Mouse (Mus musculus) neural tube, embryonic 15.5 days (tissue): Measurements from ENCODE around the gene Notch1. TPM values are rescaled to one million over a fixed set of nuclear protein-coding genes. Genes with fewer than 3 reads are reported as not detected.
A peak's percentile ranks its signal among the peaks of the same experiment; 100 is the strongest.

Source experiments
- ATAC-seq: fragments of 200-750 bp; cut with Nextera tagmentation; 2 replicates; pipeline ENCODE4 v1.8.0; 2017; ENCODE audit warnings: mild to moderate bottlenecking, moderate TSS enrichment, moderate library complexity; ENCODE audit not compliant: low FRiP score
- H3K27ac ChIP-seq: fragments of 300-500 bp; sonication (generic); replicated peaks from 2 replicates; pipeline ENCODE4 v1.5.1; 2015; ENCODE audit warnings: mild to moderate bottlenecking, inconsistent platforms
- H3K27me3 ChIP-seq: fragments of 300-500 bp; sonication (generic); replicated peaks from 2 replicates; pipeline ENCODE4 v1.6.1; 2015; ENCODE audit warnings: inconsistent platforms
- H3K36me3 ChIP-seq: fragments of 300-500 bp; sonication (generic); 2 replicates; pipeline ENCODE4 v1.6.1; 2015; ENCODE audit warnings: inconsistent platforms
- H3K4me1 ChIP-seq: fragments of 300-500 bp; sonication (generic); 2 replicates; pipeline ENCODE4 v1.6.1; 2015; ENCODE audit warnings: inconsistent platforms
- H3K4me2 ChIP-seq: fragments of 300-500 bp; sonication (generic); 2 replicates; pipeline ENCODE4 v1.6.1; 2015; ENCODE audit warnings: inconsistent platforms, mild to moderate bottlenecking, moderate library complexity
- H3K4me3 ChIP-seq: fragments of 300-500 bp; sonication (generic); replicated peaks from 2 replicates; pipeline ENCODE4 v1.5.1; 2015; ENCODE audit warnings: mild to moderate bottlenecking, inconsistent platforms
- H3K9ac ChIP-seq: fragments of 300-500 bp; sonication (generic); replicated peaks from 2 replicates; pipeline ENCODE4 v1.6.1; 2015; ENCODE audit warnings: mild to moderate bottlenecking, inconsistent platforms
- H3K9me3 ChIP-seq: fragments of 300-500 bp; sonication (generic); replicated peaks from 2 replicates; pipeline ENCODE4 v1.6.1; 2016; ENCODE audit warnings: inconsistent platforms
- WGBS: fragments of 180-500 bp; shearing (Covaris S2); methylation state at CpG from one replicate; pipeline ENCODE4 v1.1.7; 2015; ENCODE audit warnings: mixed read lengths; 5-methylcytosine and 5-hydroxymethylcytosine counted together
- polyA plus RNA-seq: library from polyadenylated mRNA; unstranded; fragments of >200 nt; fragmentation: Nextera tagmentation; extraction: Ambion mirVana; gene quantifications from 2 replicates; pipeline ENCODE4 v1.2.1, GENCODE M21; 2015

The Notch1 gene
- polyA plus RNA-seq, 1 experiment from 2014 or later = 11.7 TPM

GRCm38 (mm10) chr2:26529881-26530280 lies 13.4 kb upstream of the Notch1 start:
- H3K9ac ChIP-seq = no peak overlapping the region
- 73% methylated on average over 3 of the region's 3 CpGs for WGBS
- no peaks in the 10 kb centered on the region for H3K9me3 ChIP-seq
- H3K36me3 ChIP-seq = no peaks in the 10 kb centered on the region
- no peak overlapping the region for H3K4me2 ChIP-seq
- no peak for ATAC-seq
- H3K4me1 ChIP-seq = peaks cover 36% of the 10 kb centered on the region
- H3K4me3 ChIP-seq = no peak overlapping the region
- no peaks in the 10 kb centered on the region for H3K27me3 ChIP-seq
- no peak overlapping the region for H3K27ac ChIP-seq

GRCm38 (mm10) chr2:26529221-26529805 lies 12.8 kb upstream of the Notch1 start:
- Histone ChIP-seq H3K4me2 (no peak overlapping the region), H3K9me3 (no peaks in the 10 kb centered on the region), H3K4me1 (peaks cover 30% of the 10 kb centered on the region), H3K27me3 (no peaks in the 10 kb centered on the region), H3K36me3 (no peaks in the 10 kb centered on the region), H3K9ac (no peak overlapping the region), H3K4me3 (no peak overlapping the region), H3K27ac (no peak overlapping the region)
- ATAC-seq = no peak
- 54% methylated on average over 4 of the region's 4 CpGs for WGBS

DNA sequence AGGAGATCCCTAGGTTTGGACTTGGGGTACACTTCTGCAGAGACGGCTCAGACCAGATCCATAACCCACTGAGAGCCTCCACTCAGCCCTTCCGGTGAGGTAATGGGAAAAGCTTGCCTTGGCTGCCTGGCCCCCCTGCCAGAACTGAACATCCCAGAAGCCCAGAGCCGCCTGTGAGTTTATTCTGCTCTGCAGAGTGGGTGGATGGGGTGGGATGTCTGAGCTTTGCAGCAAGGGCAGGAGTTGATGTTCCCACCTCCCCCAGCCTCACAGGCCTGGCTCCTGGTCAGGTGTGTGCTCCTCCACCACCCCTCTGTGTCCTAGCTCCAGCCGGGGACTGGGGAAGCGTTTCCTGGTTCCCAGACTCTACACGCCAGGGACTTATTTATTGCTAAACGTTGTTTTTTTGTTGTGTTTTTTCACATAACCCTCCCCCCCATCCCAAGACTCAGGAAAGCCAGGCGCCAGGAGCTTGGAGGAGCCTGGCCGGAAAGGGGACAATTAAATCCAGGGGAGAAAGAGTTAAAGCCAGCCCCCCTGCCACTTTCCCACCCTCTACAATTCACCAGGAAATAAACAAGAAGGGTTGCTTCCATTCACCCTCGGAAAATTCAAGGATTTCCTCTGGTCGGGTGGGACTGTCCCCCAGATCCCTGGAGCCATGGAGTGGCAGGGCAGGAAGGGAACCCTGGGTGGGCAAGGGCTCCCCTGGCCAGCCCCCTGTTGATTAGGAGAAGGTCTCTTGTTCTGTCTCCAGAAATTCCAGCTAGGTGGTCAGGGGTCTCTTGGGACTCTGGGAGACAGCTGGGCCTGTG lies 10.2 kb upstream of the Notch1 start:
- Histone ChIP-seq H3K4me1 (peaks cover 17% of the 10 kb centered on the region; the same call in 1 of the 2 replicates), H3K27me3 (no peaks in the 10 kb centered on the region), H3K4me2 (no peak overlapping the region), H3K36me3 (no peaks in the 10 kb centered on the region), H3K9me3 (no peaks in the 10 kb centered on the region), H3K9ac (no peak overlapping the region), H3K4me3 (no peak overlapping the region), H3K27ac (peak overlapping the region; percentile 43; the same call in 1 of the 2 replicates)
- ATAC-seq = no peak
- 49% methylated on average over 11 of the region's 11 CpGs for WGBS

GRCm38 (mm10) chr2:26525355-26526018 lies 9.0 kb upstream of the Notch1 start:
- Histone ChIP-seq H3K4me3 (no peak overlapping the region), H3K9ac (no peak overlapping the region), H3K4me2 (no peak overlapping the region), H3K27me3 (no peaks in the 10 kb centered on the region), H3K36me3 (no peaks in the 10 kb centered on the region), H3K9me3 (no peaks in the 10 kb centered on the region), H3K4me1 (peaks cover 17% of the 10 kb centered on the region; the same call in 1 of the 2 replicates), H3K27ac (peak overlapping the region; percentile 45; the same call in 1 of the 2 replicates)
- WGBS = 54% methylated on average over 9 of the region's 9 CpGs
- ATAC-seq = no peak

- no peaks in the 10 kb centered on the region for H3K9me3 ChIP-seq
- no peaks in the 10 kb centered on the region for H3K27me3 ChIP-seq
- no peak overlapping the region for H3K27ac ChIP-seq
- no peak overlapping the region for H3K4me3 ChIP-seq
- WGBS = 89% methylated on average over 4 of the region's 4 CpGs
- no peak overlapping the region for H3K4me2 ChIP-seq
- H3K4me1 ChIP-seq = peaks cover 16% of the 10 kb centered on the region; the same call in 1 of the 2 replicates
- no peak overlapping the region for H3K9ac ChIP-seq
- no peak for ATAC-seq
- H3K36me3 ChIP-seq = no peaks in the 10 kb centered on the region
These were observed 5.9 kb upstream of the Notch1 start for GRCm38 (mm10) chr2:26522327-26522726.

- Histone ChIP-seq H3K4me1 (peaks cover 23% of the 10 kb centered on the region), H3K27ac (no peak overlapping the region), H3K9me3 (no peaks in the 10 kb centered on the region), H3K4me3 (no peak overlapping the region), H3K36me3 (no peaks in the 10 kb centered on the region), H3K4me2 (no peak overlapping the region), H3K9ac (no peak overlapping the region), H3K27me3 (no peaks in the 10 kb centered on the region)
- ATAC-seq = no peak
- 89% methylated on average over 6 of the region's 6 CpGs for WGBS
These were observed 3.3 kb upstream of the Notch1 start for GRCm38 (mm10) chr2:26519753-26520152.

DNA sequence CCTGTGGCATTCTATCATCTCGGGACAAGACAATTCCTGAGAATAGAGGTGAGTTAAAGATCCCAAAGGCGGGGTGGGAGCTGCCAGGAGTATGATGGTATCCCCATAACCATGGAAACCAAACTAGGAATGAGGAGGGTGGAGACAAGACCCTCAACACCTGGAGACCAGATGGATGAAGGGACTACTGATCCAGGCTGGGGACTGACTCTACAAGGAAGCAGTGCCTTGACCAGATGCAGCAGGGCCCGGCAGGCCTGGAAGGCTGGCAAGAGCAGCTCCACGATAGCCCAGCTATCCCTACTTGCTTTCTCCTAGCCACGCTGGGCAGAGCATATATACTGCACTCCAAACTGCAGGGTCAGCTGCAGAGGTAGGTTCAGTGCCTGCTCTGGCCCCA lies 524 bp upstream of the Notch1 start:
- Histone ChIP-seq H3K9ac (no peak overlapping the region), H3K4me3 (no peak overlapping the region), H3K4me1 (peaks cover 23% of the 10 kb centered on the region), H3K4me2 (no peak overlapping the region), H3K9me3 (no peaks in the 10 kb centered on the region), H3K27ac (peak overlapping the region; percentile 62; the same call in 1 of the 2 replicates), H3K36me3 (no peaks in the 10 kb centered on the region), H3K27me3 (no peaks in the 10 kb centered on the region)
- WGBS = 80% methylated on average over 5 of the region's 5 CpGs
- no peak for ATAC-seq

DNA sequence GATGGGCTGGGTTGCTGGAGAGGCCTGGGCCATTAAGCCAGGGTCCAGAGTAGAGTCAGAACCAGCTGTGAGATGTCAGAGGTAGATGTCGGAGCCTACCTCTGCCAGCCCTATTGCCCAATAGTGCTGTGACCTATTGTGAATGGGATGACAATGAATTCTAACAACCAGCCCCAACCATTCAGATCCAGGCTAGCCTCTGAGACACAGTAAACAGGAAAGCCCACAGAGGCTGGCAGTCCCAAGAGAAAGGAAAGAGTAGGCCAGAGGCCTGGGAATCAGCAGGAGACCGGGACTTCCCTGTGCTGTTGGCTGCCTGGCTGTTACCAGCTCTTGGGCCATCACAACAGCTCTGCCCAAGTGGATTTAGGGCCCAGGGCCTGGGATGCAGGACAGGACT lies 1.1 kb downstream of the Notch1 start:
- H3K4me1 ChIP-seq = peaks cover 23% of the 10 kb centered on the region
- ATAC-seq = no peak
- H3K4me2 ChIP-seq = no peak overlapping the region
- no peaks in the 10 kb centered on the region for H3K27me3 ChIP-seq
- H3K36me3 ChIP-seq = no peaks in the 10 kb centered on the region
- H3K9ac ChIP-seq = no peak overlapping the region
- no peaks in the 10 kb centered on the region for H3K9me3 ChIP-seq
- H3K27ac ChIP-seq = peak overlapping the region; percentile 62
- 68% methylated on average over 2 of the region's 2 CpGs for WGBS
- no peak overlapping the region for H3K4me3 ChIP-seq

GRCm38 (mm10) chr2:26513105-26513745 lies 3.2 kb downstream of the Notch1 start:
- 91% methylated on average over 4 of the region's 4 CpGs for WGBS
- H3K4me1 ChIP-seq = peaks cover 26% of the 10 kb centered on the region
- ATAC-seq = no peak
- H3K4me3 ChIP-seq = no peak overlapping the region
- no peaks in the 10 kb centered on the region for H3K27me3 ChIP-seq
- H3K36me3 ChIP-seq = no peaks in the 10 kb centered on the region
- H3K4me2 ChIP-seq = no peak overlapping the region
- H3K27ac ChIP-seq = no peak overlapping the region
- no peak overlapping the region for H3K9ac ChIP-seq
- H3K9me3 ChIP-seq = no peaks in the 10 kb centered on the region

DNA sequence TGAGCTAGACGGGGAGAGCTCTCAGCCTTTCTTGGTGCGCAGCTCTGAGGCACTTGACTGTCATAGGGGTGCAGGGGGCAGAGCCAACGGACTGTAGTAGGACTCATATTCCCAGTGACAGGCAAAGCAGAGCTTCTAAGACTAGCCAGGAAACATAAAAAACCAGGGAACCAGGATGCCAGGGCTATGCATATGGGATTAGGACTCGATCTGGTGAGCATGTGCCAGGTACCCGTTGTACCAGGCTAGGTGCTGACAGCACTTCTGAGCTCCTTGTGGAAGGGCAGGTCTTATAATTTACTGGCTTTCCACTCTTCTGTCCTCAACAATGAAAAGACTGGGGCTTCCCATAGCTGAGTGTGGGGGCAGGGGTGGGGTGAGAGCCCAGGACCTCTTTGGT lies 7.8 kb downstream of the Notch1 start:
- ATAC-seq = no peak
- peaks cover 33% of the 10 kb centered on the region for H3K4me1 ChIP-seq
- H3K36me3 ChIP-seq = no peaks in the 10 kb centered on the region
- H3K9ac ChIP-seq = no peak overlapping the region; the same call in 1 of the 2 replicates
- H3K4me3 ChIP-seq = no peak overlapping the region
- peak overlapping the region; percentile 74 for H3K27ac ChIP-seq
- no peaks in the 10 kb centered on the region for H3K9me3 ChIP-seq
- H3K4me2 ChIP-seq = no peak overlapping the region
- WGBS = 76% methylated on average over 5 of the region's 5 CpGs
- H3K27me3 ChIP-seq = peaks cover 13% of the 10 kb centered on the region

DNA sequence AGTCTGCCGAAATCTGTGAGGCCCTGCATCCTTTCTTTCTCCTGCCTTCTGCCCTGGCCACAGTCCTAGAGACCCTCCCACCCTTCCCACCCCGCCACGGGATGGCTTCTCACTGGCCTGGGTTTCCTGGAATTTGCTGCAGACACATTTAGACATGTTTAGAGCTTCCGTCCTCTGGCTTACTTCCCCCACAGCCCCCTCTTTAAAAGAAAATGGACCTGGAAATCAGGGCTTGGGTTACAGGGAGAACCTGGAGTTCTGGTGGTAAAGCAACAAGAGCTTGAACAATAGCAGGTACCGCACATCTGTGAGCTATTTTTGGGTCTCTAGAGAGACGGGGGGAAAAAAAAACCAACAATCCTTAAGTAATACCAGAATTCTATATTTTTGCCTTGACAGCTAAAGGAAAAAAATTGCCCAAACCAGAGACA lies 8.5 kb downstream of the Notch1 start:
- Histone ChIP-seq H3K4me3 (no peak overlapping the region), H3K9ac (no peak overlapping the region), H3K4me1 (peaks cover 39% of the 10 kb centered on the region), H3K9me3 (no peaks in the 10 kb centered on the region), H3K36me3 (no peaks in the 10 kb centered on the region), H3K27me3 (peaks cover 19% of the 10 kb centered on the region), H3K27ac (peak overlapping the region; percentile 74), H3K4me2 (peak overlapping the region; percentile 17; the same call in 1 of the 2 replicates)
- 24% methylated on average over 6 of the region's 6 CpGs for WGBS
- ATAC-seq = no peak
